Mouse (Mus musculus): ENCODE results near the gene Sva.

- TF ChIP-seq POLR2A (IDR thresholded peaks at IDR 0.05; ENCODE audit: control insufficient read depth, extremely low read depth, insufficient read depth, low read length, poor library complexity), result no peak
- TF ChIP-seq CTCF (IDR thresholded peaks at IDR 0.05; ENCODE audit: borderline replicate concordance, control insufficient read depth, extremely low read depth, insufficient read depth, low read length, poor library complexity), result no peak
These were observed at the start of gene Sva for GRCm38 (mm10) chr6:42038094-42038493.

All from thymus, adult 2 months (tissue).